Mouse (Mus musculus): ENCODE data around the gene Saa4.
"Not testable (repeated sequence)": the region's sequence is repeated elsewhere in the genome, so short reads cannot be mapped to it uniquely, and the experiment has no call there.

Gene Saa4

GRCm38 (mm10) chr7:46716897-46717296, 15.5 kb downstream of the Saa4 start:
- no peak for DNase-seq (ENCODE audit: low spot score)

DNA sequence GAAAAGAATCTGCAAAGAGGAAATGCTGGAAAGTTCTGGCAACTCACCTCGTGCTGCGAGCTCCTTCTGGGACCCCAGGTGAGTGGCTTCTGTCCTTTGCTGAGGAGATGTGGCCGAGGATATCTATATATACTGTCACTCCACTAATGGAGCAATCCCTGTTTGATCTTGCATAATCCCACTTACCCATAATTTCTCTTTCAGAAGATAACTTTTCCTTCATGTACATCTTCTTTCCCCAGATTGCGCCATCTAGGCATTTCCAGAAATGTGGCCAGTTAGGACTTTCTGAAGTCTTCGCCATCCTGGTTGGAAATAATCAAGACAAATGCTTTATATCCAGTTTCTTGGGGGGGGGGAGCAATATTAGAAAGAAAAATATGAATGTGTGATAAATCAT, 16.8 kb downstream of the Saa4 start, which contains the start of gene Saa3:
TSS of gene Saa3 (minus strand) at position 101 of the 400 bp plus-strand sequence.
- no peak for DNase-seq (ENCODE audit: low spot score)

GRCm38 (mm10) chr7:46714518-46714917, 17.9 kb downstream of the Saa4 start:
- peak; percentile 65 for DNase-seq (ENCODE audit: low spot score)

DNA sequence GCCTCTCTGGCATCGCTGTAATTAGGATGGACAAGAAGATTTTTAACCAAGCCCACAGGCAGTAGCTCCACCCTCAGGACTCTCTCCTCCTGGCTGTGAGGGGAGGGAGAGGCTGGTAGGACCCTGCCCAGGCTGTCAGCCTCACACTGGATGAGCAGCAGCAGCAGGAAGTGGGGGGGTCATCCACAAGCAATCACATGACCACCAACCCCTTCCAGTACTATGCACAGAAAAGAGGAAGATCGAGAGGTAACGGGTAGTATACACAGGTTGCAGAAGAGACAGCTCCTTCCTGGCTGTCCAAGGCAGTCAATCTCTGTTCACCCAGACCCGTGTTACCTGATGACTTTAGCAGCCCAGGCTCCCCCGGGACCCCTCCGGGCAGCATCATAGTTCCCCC, 20.2 kb downstream of the Saa4 start:
- DNase-seq (ENCODE audit: low spot score): no peak

- peak; percentile 91 for DNase-seq (ENCODE audit: low spot score)
Observed at GRCm38 (mm10) chr7:46710390-46710844, 22.0 kb downstream of the Saa4 start, which contains the start of gene Saal1. Saal1 (minus strand) TSS chr7:46710680.

GRCm38 (mm10) chr7:46700521-46701025, 31.8 kb downstream of the Saa4 start:
- DNase-seq (ENCODE audit: low spot score): no peak

GRCm38 (mm10) chr7:46696754-46697153, 35.6 kb downstream of the Saa4 start:
- no peak for DNase-seq (ENCODE audit: low spot score)

DNA sequence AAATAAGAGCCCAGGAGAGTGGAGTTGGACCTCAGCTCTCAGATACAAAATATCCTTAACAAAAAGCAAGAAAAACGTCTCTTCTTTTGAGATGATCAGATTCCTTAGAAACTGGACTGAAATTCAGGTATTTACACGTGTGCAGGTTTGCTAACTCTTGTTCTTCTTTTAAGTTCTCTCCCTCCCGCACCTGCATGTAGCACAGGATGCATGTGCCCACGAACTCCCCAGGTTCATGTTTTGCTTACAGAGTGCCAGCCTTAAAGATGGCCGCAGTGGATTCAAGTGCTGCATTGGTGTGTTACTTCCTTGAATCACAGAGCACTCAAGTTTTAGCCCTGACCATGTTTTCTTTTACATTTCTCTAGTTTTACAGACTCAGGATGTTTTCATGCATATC, 45.6 kb downstream of the Saa4 start:
- no peak for DNase-seq (ENCODE audit: low spot score)

DNA sequence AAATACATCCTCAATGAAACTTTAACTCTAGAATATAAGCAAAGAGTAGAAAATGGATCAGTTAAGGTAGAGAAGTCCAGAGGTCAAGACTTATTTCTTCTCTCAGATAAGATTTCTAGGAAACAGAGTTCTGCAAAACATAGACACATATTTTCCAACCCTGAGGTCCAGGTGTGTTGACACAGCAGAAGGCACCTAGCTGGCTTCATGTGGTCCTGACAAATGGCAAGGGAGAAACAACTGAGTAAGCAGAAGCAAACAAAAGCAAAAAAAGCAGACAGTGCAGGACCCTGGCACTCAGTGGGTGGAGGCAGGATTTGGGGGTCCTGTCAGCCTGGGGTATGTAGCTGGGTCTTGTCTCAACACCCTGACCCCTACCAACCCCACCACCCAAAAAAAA, 51.7 kb downstream of the Saa4 start:
- DNase-seq (ENCODE audit: low spot score): no peak

DNA sequence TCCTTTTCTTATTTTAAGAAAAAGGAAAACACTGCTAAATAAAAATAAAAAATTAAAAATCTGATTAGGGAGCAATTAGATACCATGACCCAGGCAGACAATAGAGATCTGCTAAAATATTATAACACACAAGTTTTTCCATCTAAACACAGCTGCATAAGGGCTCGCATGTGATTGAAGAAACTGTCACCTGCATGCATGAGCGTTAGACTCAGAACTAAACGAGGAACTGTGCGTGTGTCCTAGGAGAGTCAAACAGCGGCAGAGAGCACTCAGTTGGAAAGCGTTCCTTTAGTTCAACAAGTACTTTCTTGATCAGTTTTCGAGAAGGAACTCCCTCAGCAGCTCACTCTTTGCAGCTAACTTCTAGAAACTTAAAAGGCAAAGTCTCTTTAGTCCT, 53.4 kb downstream of the Saa4 start:
- DNase-seq (ENCODE audit: low spot score): not testable (repeated sequence)

- DNase-seq (ENCODE audit: low spot score): no peak
Observed at GRCm38 (mm10) chr7:46678417-46678816, 54.0 kb downstream of the Saa4 start.

Measured in MN1 (cell line).